20 mouse cellular contexts compared by ENCODE assay signal in genomic region chr5:74591413-74591812, GRCm38 (mm10). TPM values are rescaled to one million over a fixed set of nuclear protein-coding genes. Genes with fewer than 3 reads are reported as not detected.
DNase-seq lines count a peak whose midpoint lies in the region; ATAC-seq and TF ChIP-seq lines count a peak whose summit lies in the region.
"Had no signal": no experiment of that assay in that cellular context is flagged by ENCODE, and none has a peak within 500 bp of the region (broad histone marks: within the 10 kb centered on the region; RNA-seq: fewer than 3 reads in every experiment).

No protein-coding gene starts in this region.

- H3K9ac ChIP-seq in forebrain, embryonic 14.5 days (ENCODE audit: low read length), result no peak overlapping the region
- H3K9ac ChIP-seq in forebrain, embryonic 12.5 days, result no peak overlapping the region
- H3K9ac ChIP-seq: forebrain, embryonic 13.5 days; heart, embryonic 13.5 days; neural tube, embryonic 13.5 days had no signal

- H3K4me2 ChIP-seq in forebrain, embryonic 14.5 days (ENCODE audit: low read length), result no peak overlapping the region
- no peak overlapping the region for H3K4me2 ChIP-seq in forebrain, embryonic 12.5 days
- H3K4me2 ChIP-seq: forebrain, embryonic 13.5 days; heart, embryonic 13.5 days; liver, embryonic 11.5 days; neural tube, embryonic 13.5 days had no signal

- peak; percentile 11 for DNase-seq in forebrain, embryonic 14.5 days (ENCODE audit: low spot score)
- no peak for DNase-seq in layer of hippocampus, adult 2 months (ENCODE audit: low spot score in 2 of 2)
- no peak for DNase-seq in layer of hippocampus, adult 9-11 months
- DNase-seq in ZHBTc4 (ENCODE audit: low read depth, low spot score), result peak; percentile 24
- no peak for DNase-seq in urinary bladder, adult 2 months (ENCODE audit: low spot score)
- DNase-seq in cerebellum, adult 8-10 months, result no peak
- DNase-seq: adrenal gland, adult 2 months; B cell, adult 2 months; cerebellum, adult 11 months; cerebellum, postnatal 25 days; heart, postnatal 36 days; layer of hippocampus, postnatal 36 days; lung, postnatal 14 days; right cerebral cortex, postnatal 4 days had no signal

- ATAC-seq in forebrain, embryonic 14.5 days, result no peak
- no peak for ATAC-seq in forebrain, embryonic 12.5 days (ENCODE audit: low FRiP score)
- ATAC-seq: forebrain, embryonic 13.5 days had no signal

- H3K36me3 ChIP-seq in forebrain, embryonic 14.5 days (ENCODE audit: control insufficient read depth, insufficient read depth, low read length), result peaks cover 75% of the 10 kb centered on the region
- H3K36me3 ChIP-seq in forebrain, embryonic 12.5 days (replicated peaks), result peaks cover 72% of the 10 kb centered on the region
- H3K36me3 ChIP-seq in E14TG2a.4 (ENCODE audit: insufficient read depth, low read length), result peaks cover 86% of the 10 kb centered on the region

- no peaks in the 10 kb centered on the region for H3K9me3 ChIP-seq in forebrain, embryonic 14.5 days (replicated peaks; ENCODE audit: control insufficient read depth, low read length)
- H3K9me3 ChIP-seq in forebrain, embryonic 12.5 days, result no peaks in the 10 kb centered on the region
- no peaks in the 10 kb centered on the region for H3K9me3 ChIP-seq in E14TG2a.4 (ENCODE audit: low read length)
- H3K9me3 ChIP-seq: forebrain, embryonic 13.5 days; heart, embryonic 13.5 days; neural tube, embryonic 13.5 days had no signal

- no peaks in the 10 kb centered on the region for H3K27me3 ChIP-seq in forebrain, embryonic 14.5 days (replicated peaks; ENCODE audit: control insufficient read depth, insufficient read depth, low read length)
- H3K27me3 ChIP-seq in forebrain, embryonic 12.5 days, result no peaks in the 10 kb centered on the region
- no peaks in the 10 kb centered on the region for H3K27me3 ChIP-seq in E14TG2a.4 (ENCODE audit: insufficient read depth, low read length)
- H3K27me3 ChIP-seq: forebrain, embryonic 13.5 days; heart, embryonic 13.5 days; neural tube, embryonic 13.5 days had no signal

- no peak overlapping the region for H3K27ac ChIP-seq in forebrain, embryonic 14.5 days (ENCODE audit: low read depth, low read length)
- H3K27ac ChIP-seq in forebrain, embryonic 12.5 days, result no peak overlapping the region
- no peak overlapping the region for H3K27ac ChIP-seq in layer of hippocampus, adult 2 months
- H3K27ac ChIP-seq: forebrain, embryonic 13.5 days; heart, embryonic 13.5 days; neural tube, embryonic 13.5 days had no signal

- no peak overlapping the region for H3K4me3 ChIP-seq in forebrain, embryonic 14.5 days (ENCODE audit: low read depth, low read length)
- no peak overlapping the region for H3K4me3 ChIP-seq in forebrain, embryonic 12.5 days (replicated peaks)
- H3K4me3 ChIP-seq in layer of hippocampus, adult 2 months, result no peak overlapping the region
- H3K4me3 ChIP-seq in E14TG2a.4 (replicated peaks; ENCODE audit: low read length), result no peak overlapping the region
- H3K4me3 ChIP-seq: forebrain, embryonic 13.5 days; heart, embryonic 13.5 days; neural tube, embryonic 13.5 days had no signal

- peak; percentile 44 for TF ChIP-seq CTCF in layer of hippocampus, adult 2 months (conservative IDR thresholded peaks at IDR 0.05)
- TF ChIP-seq CTCF in E14TG2a.4 (conservative IDR thresholded peaks at IDR 0.05; ENCODE audit: low read length), result peak; percentile 26

- WGBS in forebrain, embryonic 14.5 days, result 94% methylated on average over 5 of the region's 5 CpGs
- 91% methylated on average over 5 of the region's 5 CpGs for WGBS in forebrain, embryonic 12.5 days

- H3K4me1 ChIP-seq in forebrain, embryonic 14.5 days (ENCODE audit: control insufficient read depth, insufficient read depth, low read length), result no peaks in the 10 kb centered on the region
- no peaks in the 10 kb centered on the region for H3K4me1 ChIP-seq in forebrain, embryonic 12.5 days
- no peaks in the 10 kb centered on the region for H3K4me1 ChIP-seq in E14TG2a.4 (replicated peaks; ENCODE audit: low read depth, low read length)
- H3K4me1 ChIP-seq: forebrain, embryonic 13.5 days; heart, embryonic 13.5 days; neural tube, embryonic 13.5 days had no signal

RNA-seq across cellular contexts. Expression of gene Fip1l1, which starts 56.2 kb away (rescaled TPM):
- polyA plus RNA-seq in forebrain, embryonic 14.5 days (2014; fragmentation: Nextera tagmentation; extraction: Ambion mirVana), result 55.2 and 70.1 TPM in 2 replicates
- 128 and 130 TPM in 2 replicates for polyA plus RNA-seq in forebrain, embryonic 12.5 days (2016; fragmentation: Nextera tagmentation; extraction: Ambion mirVana)
- 10 to 100 TPM; 64.7 to 66.9 TPM for total RNA-seq in layer of hippocampus, adult 2 months (2021)
- polyA plus RNA-seq in urinary bladder, adult 2 months (2012; rRNA removed), result 38.3 and 39.3 TPM in 2 replicates

RNA-seq across cellular contexts. Expression of gene Scfd2, which starts 59.9 kb away (rescaled TPM):
- 18.6 and 22.4 TPM in 2 replicates for polyA plus RNA-seq in forebrain, embryonic 14.5 days (2014; fragmentation: Nextera tagmentation; extraction: Ambion mirVana)
- 17.0 and 17.9 TPM in 2 replicates for polyA plus RNA-seq in forebrain, embryonic 12.5 days (2016; fragmentation: Nextera tagmentation; extraction: Ambion mirVana)
- 10 to 100 TPM; 23.6 to 27.6 TPM for total RNA-seq in layer of hippocampus, adult 2 months (2021)
- 9.1 and 10.2 TPM in 2 replicates for polyA plus RNA-seq in urinary bladder, adult 2 months (2012; rRNA removed)

Comparison
In these comparisons a context has a peak if more than half of its experiments do, and no peak if none do; other contexts are left out.
1. DNase-seq: peak in forebrain, embryonic 14.5 days (single experiment) and ZHBTc4 (single experiment); none in layer of hippocampus, adult 2 months (0 of 2), layer of hippocampus, adult 9-11 months (single experiment), urinary bladder, adult 2 months (single experiment) and cerebellum, adult 8-10 months (single experiment).